Comparison of ENCODE assay signal across 9 mouse cellular contexts in the genomic region with DNA sequence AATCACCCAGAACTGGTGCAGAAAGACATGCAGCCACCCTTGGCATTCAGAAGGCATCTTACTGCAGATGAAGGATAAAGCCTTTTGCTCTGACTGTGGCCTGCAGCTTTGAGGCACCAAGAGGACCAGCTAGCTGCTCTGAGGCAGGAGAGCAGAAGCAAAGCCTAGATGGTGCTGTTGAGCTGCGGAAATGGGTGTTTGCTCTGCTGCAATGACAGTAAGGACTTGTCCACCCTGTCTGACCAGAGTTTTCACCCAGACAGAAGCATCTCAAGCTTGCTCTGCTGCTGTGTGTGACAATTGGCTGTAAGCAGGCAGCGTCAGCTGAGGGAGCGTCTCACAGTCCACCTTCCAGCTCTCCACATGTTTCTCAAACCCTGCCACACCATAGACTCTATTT. TPM values are rescaled to one million over a fixed set of nuclear protein-coding genes. Genes with fewer than 3 reads are reported as not detected.
A peak's percentile ranks its signal among the peaks of the same experiment; 100 is the strongest.
DNase-seq lines count a peak whose midpoint lies in the region; ATAC-seq and TF ChIP-seq lines count a peak whose summit lies in the region.
"Not testable (repeated sequence)": the region's sequence is repeated elsewhere in the genome, so short reads cannot be mapped to it uniquely, and the experiment has no call there.
"Had no signal": no experiment of that assay in that cellular context is flagged by ENCODE, and none has a peak within 500 bp of the region (broad histone marks: within the 10 kb centered on the region; RNA-seq: fewer than 3 reads in every experiment).

No protein-coding gene starts in this region.

- TF ChIP-seq CTCF in hindbrain, postnatal 0 days (IDR thresholded peaks at IDR 0.05; ENCODE audit: low read depth), result peak; percentile 52
- TF ChIP-seq CTCF in lung, adult 2 months (IDR thresholded peaks at IDR 0.05; ENCODE audit: insufficient read depth, low read length), result peak; percentile 37; the same call in 1 of the 2 replicates

- not testable (repeated sequence) for H3K4me2 ChIP-seq in hindbrain, postnatal 0 days (ENCODE audit: low read depth, low read length)

- TF ChIP-seq POLR2A in lung, adult 2 months (IDR thresholded peaks at IDR 0.05; ENCODE audit: borderline replicate concordance, extremely low read depth, low read depth, low read length), result not testable (repeated sequence)

- H3K4me1 ChIP-seq in hindbrain, postnatal 0 days (ENCODE audit: insufficient read depth, low read length); lung, adult 2 months (ENCODE audit: control insufficient read depth, insufficient read depth, low read length): not testable (repeated sequence)

- 67% methylated on average over 3 of the region's 3 CpGs for WGBS in hindbrain, postnatal 0 days
- 49% methylated on average over 3 of the region's 3 CpGs for WGBS in lung, adult 2 months

- peak; percentile 37 for DNase-seq in NIH3T3 (ENCODE audit: low read depth)
- DNase-seq in cerebellum, postnatal 36 days, result peak; percentile 3 to 8
- DNase-seq in frontal cortex, postnatal 14 days (ENCODE audit: low spot score in 2 of 2), result peak; percentile 15 to 21
- peak; percentile 39 for DNase-seq in hindbrain, postnatal 0 days (ENCODE audit: low spot score)
- peak; percentile 26 to 36 for DNase-seq in layer of hippocampus, postnatal 10 days (ENCODE audit: low spot score in 2 of 2)
- not testable (repeated sequence) for DNase-seq in lung, adult 2 months
- peak; percentile 1 for DNase-seq in ovary, postnatal 14 days (ENCODE audit: low spot score)
- DNase-seq in thymus, postnatal 36 days, result peak; percentile 14 to 19

- H3K27ac ChIP-seq in hindbrain, postnatal 0 days, result not testable (repeated sequence)

- not testable (repeated sequence) for H3K36me3 ChIP-seq in hindbrain, postnatal 0 days (ENCODE audit: insufficient read depth, low read length)

- not testable (repeated sequence) for H3K9ac ChIP-seq in hindbrain, postnatal 0 days (replicated peaks; ENCODE audit: low read length)

- H3K27me3 ChIP-seq in hindbrain, postnatal 0 days (ENCODE audit: insufficient read depth, low read length), result not testable (repeated sequence)

- ATAC-seq in hindbrain, postnatal 0 days, result not testable (repeated sequence)

- not testable (repeated sequence) for H3K9me3 ChIP-seq in hindbrain, postnatal 0 days (ENCODE audit: low read length)

- not testable (repeated sequence) for H3K4me3 ChIP-seq in hindbrain, postnatal 0 days (ENCODE audit: low read length); lung, adult 2 months (replicated peaks; ENCODE audit: extremely low read depth, low read depth, low read length)

RNA-seq across cellular contexts. Expression of a gene that starts 10.7 kb away (rescaled TPM):
- 0.72 TPM in 1 of 2 replicates, not detected in the other for total RNA-seq in hindbrain, postnatal 0 days (2014; rRNA removed)
- polyA plus RNA-seq in hindbrain, postnatal 0 days (2015; fragmentation: Nextera tagmentation; extraction: Ambion mirVana), result 0.47 and 0.59 TPM in 2 replicates
- total RNA-seq in layer of hippocampus, postnatal 10 days (2021), result not detected
- polyA plus RNA-seq in lung, adult 2 months (2012; rRNA removed), result 1.2 and 1.6 TPM in 2 replicates
- polyA plus RNA-seq: heart, embryonic 11.5 days had no signal

RNA-seq across cellular contexts. Expression of a gene that starts 33.2 kb away (rescaled TPM):
- not detected in 2 replicates for total RNA-seq in hindbrain, postnatal 0 days (2014; rRNA removed)
- polyA plus RNA-seq in hindbrain, postnatal 0 days (2015; fragmentation: Nextera tagmentation; extraction: Ambion mirVana), result 0.14 TPM in 1 of 2 replicates, not detected in the other
- total RNA-seq in layer of hippocampus, postnatal 10 days (2021), result not detected
- 0.80 and 0.96 TPM in 2 replicates for polyA plus RNA-seq in lung, adult 2 months (2012; rRNA removed)
- polyA plus RNA-seq: heart, embryonic 11.5 days had no signal

RNA-seq across cellular contexts. Expression of a gene that starts 34.8 kb away (rescaled TPM):
- total RNA-seq in hindbrain, postnatal 0 days (2014; rRNA removed), result 0.89 TPM in 1 of 2 replicates, not detected in the other
- polyA plus RNA-seq in hindbrain, postnatal 0 days (2015; fragmentation: Nextera tagmentation; extraction: Ambion mirVana), result 0.25 and 0.61 TPM in 2 replicates
- total RNA-seq in layer of hippocampus, postnatal 10 days (2021), result under 1 TPM; 0.27 to 0.33 TPM
- polyA plus RNA-seq in lung, adult 2 months (2012; rRNA removed), result 11.5 and 17.3 TPM in 2 replicates
